Mouse (Mus musculus) lung, adult 18-20 months (tissue): Measurements from ENCODE around the gene Abhd12b.
"Not testable (repeated sequence)": the region's sequence is repeated elsewhere in the genome, so short reads cannot be mapped to it uniquely, and the experiment has no call there.

Experiments
- DNase-seq, 2 experiments: peaks; one replicate each; pipeline ENCODE4 v3.0.0; 2022; ENCODE audit warnings: mixed read lengths in 2 of 2

The Abhd12b gene

GRCm38 (mm10) chr12:70139871-70140270 lies 14.1 kb upstream of the Abhd12b start:
- DNase-seq, result no peak

DNA sequence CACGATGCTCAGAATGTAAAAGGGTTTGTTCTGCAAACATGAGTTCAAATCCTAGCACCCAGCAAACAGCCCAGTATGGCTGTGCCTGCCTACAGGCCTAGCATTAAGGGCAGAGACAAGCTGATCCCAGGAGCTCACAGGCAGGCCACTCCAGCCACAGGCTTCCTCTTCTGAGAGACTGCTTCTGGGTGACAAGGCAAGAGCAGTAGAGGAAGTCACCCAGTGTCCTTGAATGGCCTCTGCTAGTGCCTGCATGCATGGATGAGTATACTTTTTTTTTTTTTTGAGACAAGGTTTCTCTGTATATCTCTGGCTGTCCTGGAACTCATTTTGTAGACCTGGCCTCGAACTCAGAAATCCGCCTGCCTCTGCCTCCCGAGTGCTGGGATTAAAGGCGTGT lies 13.4 kb upstream of the Abhd12b start:
- DNase-seq, result no peak

DNA sequence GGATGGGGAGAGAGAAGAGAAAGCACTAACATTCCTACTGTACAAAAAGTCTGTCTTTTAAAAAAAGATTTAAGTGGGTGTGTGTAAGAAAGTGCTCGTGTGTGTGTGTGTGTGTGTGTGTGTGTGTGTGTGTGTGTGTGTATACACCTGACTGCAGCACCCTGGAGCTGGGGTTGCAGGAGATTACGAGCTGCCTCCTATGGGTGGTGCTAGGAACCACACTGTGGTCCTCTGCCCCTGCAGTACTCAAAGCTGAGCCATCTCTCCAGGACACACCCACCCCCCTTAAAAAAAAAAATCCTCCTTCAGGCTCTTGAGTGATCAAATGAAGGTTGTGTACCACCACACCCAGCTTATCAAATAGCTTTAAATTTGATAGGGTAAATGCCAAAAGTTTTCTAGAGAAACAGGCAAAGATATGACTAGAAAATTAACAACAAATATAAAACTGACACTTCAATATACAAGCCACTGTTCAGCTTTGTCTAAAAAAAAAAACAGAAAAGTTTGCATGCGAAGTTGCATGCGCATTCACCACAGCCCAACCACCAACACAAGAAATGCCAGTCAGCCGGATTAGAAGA lies 12.9 kb upstream of the Abhd12b start:
- no peak for DNase-seq

- DNase-seq, result peak; percentile 51 to 61
These were observed 9.8 kb upstream of the Abhd12b start for GRCm38 (mm10) chr12:70144106-70144587.

GRCm38 (mm10) chr12:70144637-70145448 lies 9.1 kb upstream of the Abhd12b start:
- DNase-seq, result peak; percentile 44 to 57

DNA sequence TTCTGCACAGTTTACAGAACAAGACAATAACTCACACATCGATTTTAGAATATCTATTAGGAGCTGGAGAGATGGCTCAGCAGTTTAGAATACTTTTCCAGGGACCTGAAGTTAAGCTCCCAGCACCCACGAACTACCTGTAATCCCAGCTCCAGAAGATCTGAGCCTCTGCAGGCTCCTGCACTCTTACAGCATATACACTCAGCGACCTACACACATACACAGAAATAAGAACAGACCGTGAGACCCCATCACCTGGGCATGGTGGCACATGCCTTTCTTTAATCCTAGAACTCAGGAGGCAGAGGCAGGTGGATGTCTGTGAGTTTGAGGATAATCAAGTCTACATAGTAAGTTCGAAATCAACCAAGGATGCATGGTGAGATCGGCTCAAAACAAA lies 8.4 kb upstream of the Abhd12b start:
- DNase-seq, result no peak

- DNase-seq, result no peak
These were observed 5.8 kb upstream of the Abhd12b start for GRCm38 (mm10) chr12:70147986-70148630.

- DNase-seq, result peak; percentile 36 to 39
These were observed 5.2 kb upstream of the Abhd12b start for GRCm38 (mm10) chr12:70148631-70149265.

- DNase-seq, result no peak
These were observed 2.3 kb downstream of the Abhd12b start for GRCm38 (mm10) chr12:70156222-70156621.

- DNase-seq, result no peak
These were observed 3.5 kb downstream of the Abhd12b start for GRCm38 (mm10) chr12:70157292-70158066.

DNA sequence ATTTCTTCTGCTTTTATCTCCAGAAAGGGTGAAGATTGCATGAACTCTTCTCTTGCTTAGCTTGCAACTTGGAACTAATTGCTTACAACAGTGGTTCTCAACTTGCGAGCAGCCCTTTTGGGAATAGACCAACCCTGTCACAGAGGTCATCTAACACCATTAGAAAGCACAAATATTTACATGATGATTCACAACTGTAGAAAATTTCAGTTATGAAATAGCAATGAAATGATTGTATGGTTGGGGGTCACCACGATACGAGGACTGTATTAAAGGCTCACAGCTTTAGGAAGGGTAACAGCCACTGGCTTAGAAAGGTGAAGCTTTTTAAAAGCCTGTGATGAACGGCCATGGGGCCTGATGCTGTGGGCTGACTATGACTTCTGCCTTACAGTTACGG lies 7.1 kb downstream of the Abhd12b start:
- no peak for DNase-seq

GRCm38 (mm10) chr12:70164741-70165140 lies 10.8 kb downstream of the Abhd12b start:
- no peak for DNase-seq

- no peak for DNase-seq
These were observed 14.0 kb downstream of the Abhd12b start for GRCm38 (mm10) chr12:70167950-70168349.

- DNase-seq, result no peak
These were observed 16.0 kb downstream of the Abhd12b start for GRCm38 (mm10) chr12:70169969-70170368.

- DNase-seq, result not testable (repeated sequence)
These were observed 29.6 kb downstream of the Abhd12b start for GRCm38 (mm10) chr12:70183507-70183906.

DNA sequence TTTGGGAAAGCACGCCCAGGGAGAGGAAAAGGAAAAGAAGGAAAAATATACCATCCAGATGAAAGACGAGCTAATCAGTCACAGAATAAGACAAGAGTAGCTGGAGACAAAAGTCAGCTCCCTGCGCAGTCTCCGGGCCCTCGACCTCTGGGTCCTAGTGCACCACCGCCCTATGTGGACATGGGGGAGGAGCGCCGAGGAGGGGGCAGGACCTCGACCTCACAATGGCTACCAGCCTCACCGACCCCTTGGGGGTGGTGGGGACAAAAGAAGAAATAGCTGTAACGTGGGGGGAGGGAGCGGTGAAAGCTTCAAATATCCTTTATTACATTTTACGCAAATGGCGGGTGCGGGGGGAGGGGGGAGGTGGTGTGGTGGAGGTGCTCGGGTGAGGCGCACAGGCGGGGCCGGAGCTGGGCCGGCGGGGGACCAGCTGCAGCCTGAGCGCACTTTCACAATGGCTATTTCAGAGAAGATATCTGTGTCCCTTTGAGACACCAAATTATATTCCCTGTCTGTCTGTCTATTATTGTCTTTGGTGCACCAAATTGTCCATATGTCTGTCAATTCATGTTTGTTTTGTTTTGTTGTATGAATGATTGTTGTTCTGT lies 30.3 kb downstream of the Abhd12b start:
- no peak for DNase-seq

- no peak for DNase-seq
These were observed 38.4 kb downstream of the Abhd12b start for GRCm38 (mm10) chr12:70192267-70192727.

- DNase-seq, result no peak
These were observed 41.5 kb downstream of the Abhd12b start for GRCm38 (mm10) chr12:70195426-70195825.

- no peak for DNase-seq
These were observed 42.4 kb downstream of the Abhd12b start for GRCm38 (mm10) chr12:70196341-70196740.

- DNase-seq, result no peak
These were observed 48.1 kb downstream of the Abhd12b start for GRCm38 (mm10) chr12:70201926-70202529.

GRCm38 (mm10) chr12:70204433-70204832 lies 50.5 kb downstream of the Abhd12b start:
- DNase-seq, result no peak
